Mouse (Mus musculus): Measurements from ENCODE around the gene Eipr1. TPM values are rescaled to one million over a fixed set of nuclear protein-coding genes. Genes with fewer than 3 reads are reported as not detected.
A peak's percentile ranks its signal among the peaks of the same experiment; 100 is the strongest.
"Not testable (repeated sequence)": the region's sequence is repeated elsewhere in the genome, so short reads cannot be mapped to it uniquely, and the experiment has no call there.

Gene Eipr1
- polyA plus RNA-seq, 1 experiment from 2014 or later: 48.9 TPM

DNA sequence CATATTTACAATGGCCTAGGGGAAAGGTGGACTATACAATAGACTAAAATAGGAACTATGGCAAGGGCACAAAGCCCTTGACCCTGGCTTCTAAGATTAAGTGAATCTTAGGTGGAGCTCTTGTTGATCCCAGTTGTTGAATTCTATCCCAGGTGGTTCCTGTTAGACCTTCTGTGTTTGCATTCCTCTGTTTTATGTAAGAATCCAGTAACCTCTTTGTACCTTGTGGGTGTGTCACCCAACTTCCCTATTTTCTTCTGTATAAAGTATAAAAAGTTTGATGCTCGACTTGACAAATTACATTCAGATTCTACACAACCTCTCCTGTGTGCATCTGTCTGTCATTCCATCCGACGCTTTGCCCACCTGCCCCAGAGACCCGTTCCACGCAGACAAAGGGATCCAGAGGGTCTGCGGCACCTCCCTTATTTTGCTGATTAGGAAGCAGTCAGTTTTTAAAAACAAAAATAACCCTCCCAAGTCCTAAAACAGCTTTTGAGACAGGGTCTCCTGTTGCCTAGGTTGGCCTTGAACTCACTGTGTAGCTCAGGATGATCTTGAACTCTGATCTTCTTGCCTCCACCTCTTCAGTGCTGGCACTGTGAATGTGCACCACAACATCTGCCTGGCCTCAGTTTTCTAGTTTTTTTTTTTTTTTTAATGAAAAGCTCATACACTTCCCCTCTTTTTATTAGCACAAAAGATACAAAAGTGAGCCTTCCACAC lies 17.9 kb upstream of the Eipr1 start:
- not testable (repeated sequence) for ATAC-seq (ENCODE audit: low FRiP score)

DNA sequence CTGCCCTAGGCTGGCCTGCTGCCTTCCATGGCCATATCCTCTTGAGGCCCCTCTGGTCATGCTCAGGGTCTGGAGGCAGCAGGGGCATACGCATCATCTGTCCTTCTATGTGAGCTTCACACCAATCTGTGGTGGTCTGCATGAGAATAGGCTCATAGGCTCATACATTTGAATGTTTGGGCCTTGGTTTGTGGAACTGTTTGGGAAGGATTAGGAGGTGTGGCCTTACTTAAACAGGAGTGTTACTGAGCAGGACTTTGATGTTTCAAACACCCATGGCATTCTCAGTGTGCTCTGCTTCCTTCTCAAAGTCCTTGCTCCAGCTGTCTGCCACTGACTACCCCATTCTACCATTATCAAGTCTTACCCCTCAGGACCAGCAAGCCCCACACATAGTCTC lies 17.3 kb upstream of the Eipr1 start:
- no peak overlapping the region for H3K27ac ChIP-seq
- H3K4me1 ChIP-seq: no peaks in the 10 kb centered on the region
- H3K9ac ChIP-seq: no peak overlapping the region
- no peak for ATAC-seq (ENCODE audit: low FRiP score)
- no peaks in the 10 kb centered on the region for H3K27me3 ChIP-seq
- H3K9me3 ChIP-seq (replicated peaks): 0 out of 2 replicates have a peak, but pooled peaks cover 5% of the 10 kb centered on the region
- no peak overlapping the region for H3K4me2 ChIP-seq (replicated peaks)
- 97% methylated on average over 1 of the region's 1 CpGs for WGBS
- H3K4me3 ChIP-seq: no peak overlapping the region
- H3K36me3 ChIP-seq: peaks cover 51% of the 10 kb centered on the region

More for the DNA sequence above, 17.9 kb upstream of the Eipr1 start:
- not testable (repeated sequence) for H3K9me3 ChIP-seq (replicated peaks); H3K4me3 ChIP-seq; H3K4me1 ChIP-seq; H3K27me3 ChIP-seq; H3K4me2 ChIP-seq (replicated peaks); H3K9ac ChIP-seq; H3K27ac ChIP-seq
- 96% methylated on average over 6 of the region's 6 CpGs for WGBS
- H3K36me3 ChIP-seq: peaks cover 54% of the 10 kb centered on the region

DNA sequence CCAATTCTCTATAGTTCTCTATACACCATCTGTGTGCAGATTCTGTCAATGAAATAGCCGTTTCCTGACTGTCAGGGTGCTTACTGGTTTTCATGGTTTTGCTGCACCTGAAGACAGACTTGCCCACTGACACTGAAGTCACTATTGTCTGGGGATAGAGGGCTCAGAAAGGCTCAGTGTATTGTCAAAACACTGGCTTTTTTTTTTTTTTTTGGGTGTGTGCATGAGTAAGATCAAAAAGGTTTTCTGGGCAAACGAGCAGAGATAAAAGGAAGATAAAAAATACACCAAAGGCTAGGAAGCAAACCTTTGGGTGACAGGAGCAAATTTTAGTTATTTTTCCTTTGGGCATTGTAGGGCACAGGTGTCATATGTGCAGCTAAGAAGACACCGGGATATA lies 16.3 kb upstream of the Eipr1 start:
- Histone ChIP-seq H3K27ac (no peak overlapping the region), H3K9ac (no peak overlapping the region), H3K9me3 (replicated peaks) (0 out of 2 replicates have a peak, but pooled peaks cover 5% of the 10 kb centered on the region), H3K4me2 (replicated peaks) (no peak overlapping the region), H3K4me1 (no peaks in the 10 kb centered on the region), H3K4me3 (no peak overlapping the region), H3K36me3 (peaks cover 49% of the 10 kb centered on the region), H3K27me3 (no peaks in the 10 kb centered on the region)
- no peak for ATAC-seq (ENCODE audit: low FRiP score)
- 90% methylated on average over 3 of the region's 3 CpGs for WGBS

DNA sequence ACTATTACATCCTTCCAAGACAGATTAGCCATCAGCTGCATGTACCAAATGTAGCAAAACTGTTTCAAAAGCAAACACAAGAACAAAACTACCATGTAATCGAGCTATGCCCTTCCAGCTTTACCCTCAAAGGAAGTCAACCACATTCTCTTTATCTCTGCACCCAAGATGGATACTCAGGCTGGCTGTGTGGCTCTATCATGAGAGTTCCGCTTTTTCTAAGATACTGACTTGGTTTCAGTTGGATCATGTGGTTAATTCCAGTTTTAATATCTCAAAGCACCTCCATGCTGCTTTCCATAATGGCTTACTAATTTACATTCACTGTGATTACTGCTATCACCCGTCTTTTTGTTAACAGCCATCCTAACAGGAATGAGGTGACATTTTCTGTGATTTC lies 8.3 kb upstream of the Eipr1 start:
- H3K4me1 ChIP-seq: no peaks in the 10 kb centered on the region
- no peaks in the 10 kb centered on the region for H3K9me3 ChIP-seq (replicated peaks)
- no peak for ATAC-seq (ENCODE audit: low FRiP score)
- H3K4me3 ChIP-seq: no peak overlapping the region
- H3K4me2 ChIP-seq (replicated peaks): no peak overlapping the region
- peaks cover 38% of the 10 kb centered on the region for H3K36me3 ChIP-seq
- WGBS: 88% methylated on average over 3 of the region's 3 CpGs
- H3K27me3 ChIP-seq: no peaks in the 10 kb centered on the region
- no peak overlapping the region for H3K27ac ChIP-seq
- H3K9ac ChIP-seq: no peak overlapping the region

DNA sequence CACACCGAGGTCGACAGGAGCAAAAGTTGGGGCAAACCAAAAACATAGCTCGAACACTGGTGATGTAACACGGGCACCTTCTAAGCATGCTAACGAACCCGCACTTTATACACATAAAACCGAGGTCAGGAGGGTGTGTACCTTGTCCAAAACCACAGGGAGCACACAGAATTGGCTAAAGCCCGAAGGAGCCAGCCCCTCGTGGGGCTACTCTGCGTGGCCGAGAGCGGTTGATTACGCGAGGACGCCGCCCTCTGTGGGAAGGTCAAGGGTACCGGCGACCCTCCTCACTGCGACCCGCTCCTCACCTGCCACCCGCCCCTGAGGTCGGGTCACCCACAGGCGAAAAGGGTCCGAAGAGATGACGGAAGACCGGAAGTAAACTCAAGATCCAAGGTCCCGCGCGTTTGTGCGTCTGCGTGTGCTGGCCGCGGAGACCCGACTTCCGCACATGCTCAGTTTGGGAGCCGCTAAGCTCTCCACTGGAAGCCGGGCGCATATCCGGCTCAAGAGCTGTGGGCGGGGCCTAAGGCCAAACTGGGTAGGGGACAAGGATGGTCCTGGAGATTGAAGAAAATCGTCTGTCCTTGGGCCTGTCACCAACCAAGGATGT lies 1.5 kb upstream of the Eipr1 start, which contains the start of gene Trappc12:
Gene Trappc12, minus strand, starts transcription at position 452 of the 613 bp plus-strand sequence.
- Histone ChIP-seq H3K9ac (peak within 1 kb of the TSS; percentile 67), H3K27me3 (no peaks in the 10 kb centered on the region), H3K4me3 (peak within 1 kb of the TSS; percentile 83), H3K36me3 (peaks cover 20% of the 10 kb centered on the region), H3K4me2 (replicated peaks) (peak within 1 kb of the TSS; percentile 94), H3K9me3 (replicated peaks) (no peaks in the 10 kb centered on the region), H3K27ac (peak within 1 kb of the TSS; percentile 52; the same call in 1 of the 2 replicates), H3K4me1 (peaks cover 18% of the 10 kb centered on the region)
- 2% methylated on average over 41 of the region's 41 CpGs for WGBS
- ATAC-seq (ENCODE audit: low FRiP score): peak; percentile 92

DNA sequence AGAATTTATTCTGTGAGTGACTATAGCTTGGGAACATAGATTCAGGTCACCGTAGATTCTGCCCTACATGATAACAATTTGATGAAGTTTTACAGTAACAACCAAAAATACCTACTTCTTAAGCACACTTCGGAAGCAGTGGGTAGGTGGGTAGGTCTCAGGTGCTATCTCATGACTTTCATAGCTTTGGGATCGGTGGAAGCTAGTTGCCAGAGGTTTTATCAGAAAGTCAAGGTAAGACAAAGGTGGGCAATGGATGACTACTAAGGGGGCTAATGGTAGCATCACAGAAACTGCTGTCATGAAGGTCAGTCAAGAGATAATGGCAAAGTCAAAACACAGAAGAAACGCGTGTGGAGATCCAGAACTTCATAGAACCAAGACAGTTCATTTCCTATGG lies 727 bp upstream of the Eipr1 start:
- Histone ChIP-seq H3K36me3 (peaks cover 13% of the 10 kb centered on the region), H3K27me3 (no peaks in the 10 kb centered on the region), H3K9ac (no peak overlapping the region), H3K4me3 (no peak overlapping the region), H3K4me1 (peaks cover 18% of the 10 kb centered on the region), H3K27ac (no peak overlapping the region), H3K4me2 (replicated peaks) (peak overlapping the region; percentile 94), H3K9me3 (replicated peaks) (no peaks in the 10 kb centered on the region)
- 95% methylated on average over 5 of the region's 5 CpGs for WGBS
- ATAC-seq (ENCODE audit: low FRiP score): no peak

DNA sequence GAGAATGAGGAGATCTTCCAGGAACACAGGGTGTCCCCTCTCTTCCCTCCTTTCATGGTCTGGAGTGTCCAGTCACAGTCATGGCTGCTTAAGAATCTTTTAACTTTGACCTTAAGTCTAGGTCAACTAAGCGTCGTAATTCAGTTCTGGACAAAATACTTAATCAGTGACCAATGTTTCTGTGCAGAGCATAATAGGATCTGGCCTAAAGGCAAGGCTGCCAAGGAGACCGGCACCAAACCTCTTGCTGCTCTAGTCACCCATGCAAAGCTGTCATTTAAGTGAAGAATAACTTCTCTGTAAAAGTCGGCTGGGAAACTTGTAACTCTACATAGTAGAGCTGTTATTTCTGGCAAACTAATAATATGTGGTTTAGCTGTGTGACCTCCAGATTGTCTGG lies 4.4 kb downstream of the Eipr1 start:
- WGBS: 84% methylated on average over 4 of the region's 4 CpGs
- no peak overlapping the region for H3K27ac ChIP-seq
- no peak overlapping the region for H3K9ac ChIP-seq

DNA sequence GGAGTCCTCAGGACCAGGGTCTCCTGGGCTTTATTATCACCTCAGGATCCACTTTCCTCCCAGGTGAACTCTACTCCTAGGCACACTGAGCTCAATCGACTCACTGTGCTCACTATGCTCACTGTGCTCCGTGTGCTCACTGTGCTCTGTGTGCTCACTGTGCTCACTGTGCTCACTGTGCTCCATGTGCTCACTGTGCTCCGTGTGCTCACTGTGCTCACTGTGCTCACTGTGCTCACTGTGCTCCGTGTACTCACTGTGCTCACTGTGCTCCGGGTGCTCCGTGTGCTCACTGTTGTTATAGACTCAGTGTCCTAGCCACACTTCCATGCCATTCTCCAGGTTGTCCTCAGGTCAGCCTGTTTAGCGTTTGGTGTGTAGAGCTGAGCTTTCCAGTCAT lies 18.4 kb downstream of the Eipr1 start:
- no peak overlapping the region for H3K27ac ChIP-seq
- H3K4me3 ChIP-seq: no peak overlapping the region
- no peaks in the 10 kb centered on the region for H3K9me3 ChIP-seq (replicated peaks)
- H3K36me3 ChIP-seq: peaks cover 24% of the 10 kb centered on the region
- no peak overlapping the region for H3K4me2 ChIP-seq (replicated peaks)
- WGBS: 95% methylated on average over 7 of the region's 7 CpGs
- H3K9ac ChIP-seq: no peak overlapping the region
- no peaks in the 10 kb centered on the region; the same call in 1 of the 2 replicates for H3K4me1 ChIP-seq
- ATAC-seq (ENCODE audit: low FRiP score): no peak
- no peaks in the 10 kb centered on the region for H3K27me3 ChIP-seq

More for the DNA sequence above, 4.4 kb downstream of the Eipr1 start:
- no peaks in the 10 kb centered on the region for H3K27me3 ChIP-seq
- H3K4me2 ChIP-seq (replicated peaks): no peak overlapping the region
- no peaks in the 10 kb centered on the region for H3K36me3 ChIP-seq
- H3K4me3 ChIP-seq: no peak overlapping the region
- ATAC-seq (ENCODE audit: low FRiP score): no peak
- H3K9me3 ChIP-seq (replicated peaks): no peaks in the 10 kb centered on the region
- H3K4me1 ChIP-seq: peaks cover 13% of the 10 kb centered on the region

DNA sequence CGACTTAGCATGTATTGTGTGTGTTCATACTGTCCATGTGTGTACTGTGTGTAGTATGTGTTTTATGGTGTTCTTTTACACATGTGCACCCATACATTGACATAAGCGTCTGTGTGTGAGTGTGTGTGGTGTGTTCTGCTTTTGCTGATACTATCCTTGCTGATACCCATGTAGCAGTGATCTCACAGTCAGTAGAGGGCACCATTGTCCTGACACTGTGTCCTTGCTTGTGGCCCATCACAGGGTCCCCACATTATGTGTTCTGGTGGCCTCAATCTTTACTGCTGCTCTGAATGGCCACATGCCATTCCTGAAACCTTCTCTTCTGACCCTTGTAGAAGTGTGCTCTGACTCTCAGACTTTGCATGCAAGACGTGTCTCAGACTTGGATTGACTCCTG lies 22.2 kb downstream of the Eipr1 start:
- H3K27me3 ChIP-seq: no peaks in the 10 kb centered on the region

DNA sequence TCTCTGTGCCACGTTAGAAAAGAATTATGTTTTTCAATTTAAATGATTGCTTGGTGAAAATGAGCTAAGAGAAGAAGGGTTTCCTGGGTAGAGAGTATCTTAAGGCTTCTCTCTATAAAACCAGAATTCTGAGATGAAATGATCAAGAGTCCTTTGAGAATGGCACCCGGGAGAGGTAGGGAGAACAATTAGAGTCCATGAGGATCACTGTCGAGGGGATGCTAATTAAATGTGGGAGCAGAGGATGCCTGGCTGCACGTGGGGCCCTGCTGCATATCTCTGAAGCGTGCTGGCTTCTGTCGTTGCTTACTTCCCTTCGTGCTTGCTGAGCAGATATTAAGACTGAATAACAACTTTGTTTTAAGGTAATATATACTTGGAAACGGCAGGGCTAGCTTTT lies 23.5 kb downstream of the Eipr1 start:
- H3K36me3 ChIP-seq: 0 out of 2 replicates have a peak, but pooled peaks cover 6% of the 10 kb centered on the region
- WGBS: 32% methylated on average over 8 of the region's 8 CpGs
- ATAC-seq (ENCODE audit: low FRiP score): no peak
- no peak overlapping the region for H3K4me2 ChIP-seq (replicated peaks)
- H3K4me3 ChIP-seq: no peak overlapping the region
- peaks cover 7% of the 10 kb centered on the region; the same call in 1 of the 2 replicates for H3K4me1 ChIP-seq
- no peak overlapping the region for H3K9ac ChIP-seq
- no peaks in the 10 kb centered on the region for H3K9me3 ChIP-seq (replicated peaks)
- no peaks in the 10 kb centered on the region for H3K27me3 ChIP-seq
- H3K27ac ChIP-seq: no peak overlapping the region

More for the DNA sequence above, 22.2 kb downstream of the Eipr1 start:
- no peaks in the 10 kb centered on the region for H3K9me3 ChIP-seq (replicated peaks)
- ATAC-seq (ENCODE audit: low FRiP score): no peak
- no peak overlapping the region for H3K27ac ChIP-seq
- peaks cover 13% of the 10 kb centered on the region; the same call in 1 of the 2 replicates for H3K36me3 ChIP-seq
- no peak overlapping the region for H3K4me3 ChIP-seq
- H3K4me2 ChIP-seq (replicated peaks): no peak overlapping the region
- 79% methylated on average over 3 of the region's 3 CpGs for WGBS
- H3K4me1 ChIP-seq: peaks cover 7% of the 10 kb centered on the region; the same call in 1 of the 2 replicates
- H3K9ac ChIP-seq: no peak overlapping the region

DNA sequence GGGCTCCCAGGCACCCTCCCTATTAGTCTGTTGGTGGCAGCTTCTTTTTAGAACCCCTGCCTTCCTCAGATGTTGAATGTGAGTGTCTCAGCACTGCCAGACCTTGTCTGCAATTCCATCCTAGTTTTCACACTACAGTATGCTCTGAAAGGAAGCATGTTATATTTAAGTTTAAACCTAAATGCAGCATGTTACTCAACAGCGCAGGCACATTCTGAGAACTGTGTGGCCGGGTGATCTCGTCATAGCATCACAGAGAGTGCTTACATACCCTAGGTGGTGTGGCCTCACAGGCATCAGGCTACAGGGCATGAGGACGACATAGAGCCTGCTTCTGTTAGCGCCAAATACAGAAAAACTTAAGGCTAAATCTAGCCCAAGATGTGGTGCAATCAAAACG lies 24.0 kb downstream of the Eipr1 start:
- no peak overlapping the region for H3K4me2 ChIP-seq (replicated peaks)
- no peaks in the 10 kb centered on the region for H3K9me3 ChIP-seq (replicated peaks)
- WGBS: 85% methylated on average over 6 of the region's 6 CpGs
- no peaks in the 10 kb centered on the region for H3K27me3 ChIP-seq
- H3K27ac ChIP-seq: no peak overlapping the region
- H3K4me1 ChIP-seq: peaks cover 11% of the 10 kb centered on the region
- H3K4me3 ChIP-seq: no peak overlapping the region
- H3K9ac ChIP-seq: no peak overlapping the region
- ATAC-seq (ENCODE audit: low FRiP score): no peak
- 0 out of 2 replicates have a peak, but pooled peaks cover 1% of the 10 kb centered on the region for H3K36me3 ChIP-seq

DNA sequence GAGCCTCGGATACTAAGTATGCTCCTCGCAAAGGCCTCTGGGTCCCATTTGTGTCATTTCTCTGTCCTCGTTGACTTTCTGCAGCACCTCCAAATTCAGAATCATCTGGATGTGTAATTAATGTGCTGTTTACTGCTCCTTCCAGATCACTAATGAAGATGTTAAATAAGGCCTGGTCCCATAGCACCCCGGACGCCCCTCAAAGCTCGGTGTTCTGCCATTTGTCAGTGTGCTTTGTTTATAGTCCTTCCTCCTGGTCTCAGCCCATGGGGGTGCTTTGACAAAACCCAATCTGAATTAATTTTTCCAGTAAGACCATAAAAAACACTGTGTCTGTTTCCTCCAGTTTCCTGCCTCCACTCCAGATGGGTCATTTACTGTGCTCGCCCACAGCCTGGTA lies 28.6 kb downstream of the Eipr1 start:
- peaks cover 32% of the 10 kb centered on the region for H3K4me1 ChIP-seq
- no peak for ATAC-seq (ENCODE audit: low FRiP score)

More for the DNA sequence above, 28.6 kb downstream of the Eipr1 start:
- H3K36me3 ChIP-seq: no peaks in the 10 kb centered on the region
- H3K9ac ChIP-seq: no peak overlapping the region
- no peak overlapping the region for H3K4me2 ChIP-seq (replicated peaks)
- 70% methylated on average over 7 of the region's 7 CpGs for WGBS
- H3K27me3 ChIP-seq: no peaks in the 10 kb centered on the region
- no peak overlapping the region for H3K27ac ChIP-seq
- no peaks in the 10 kb centered on the region for H3K9me3 ChIP-seq (replicated peaks)
- no peak overlapping the region for H3K4me3 ChIP-seq
